Mouse (Mus musculus) midbrain, postnatal 0 days (tissue): ENCODE measurements around the gene Evc2. TPM values are rescaled to one million over a fixed set of nuclear protein-coding genes. Genes with fewer than 3 reads are reported as not detected.

Experiments used
- ATAC-seq: fragments of 200-750 bp; cut with Nextera tagmentation; 2 replicates; pipeline ENCODE4 v1.8.0; 2017; ENCODE audit warnings: moderate number of reproducible peaks, mild to moderate bottlenecking, moderate TSS enrichment, moderate library complexity; ENCODE audit not compliant: low FRiP score
- DNase-seq: peaks from one replicate; pipeline ENCODE4 v3.0.0-alpha.2; 2015; ENCODE audit warnings: low spot score
- H3K27ac ChIP-seq: fragments of 300-500 bp; sonication (generic); 2 replicates; pipeline ENCODE4 v1.5.1; 2014; ENCODE audit warnings: low read depth, mild to moderate bottlenecking, low read length, mixed read lengths
- H3K27me3 ChIP-seq: fragments of 300-500 bp; sonication (generic); 2 replicates; pipeline ENCODE4 v1.6.1; 2014; ENCODE audit warnings: low read length, control low read depth, mixed read lengths; ENCODE audit not compliant: insufficient read depth
- H3K36me3 ChIP-seq: fragments of 300-500 bp; sonication (generic); 2 replicates; pipeline ENCODE4 v1.6.1; 2014; ENCODE audit warnings: low read length, control low read depth, mixed read lengths; ENCODE audit not compliant: insufficient read depth
- H3K4me1 ChIP-seq: fragments of 300-500 bp; sonication (generic); 2 replicates; pipeline ENCODE4 v1.6.1; 2014; ENCODE audit warnings: mild to moderate bottlenecking, control low read depth, antibody characterized with exemption, low read length, mixed read lengths; ENCODE audit not compliant: insufficient read depth
- H3K4me2 ChIP-seq: fragments of 300-500 bp; sonication (generic); 2 replicates; pipeline ENCODE4 v1.6.1; 2014; ENCODE audit warnings: low read depth, mild to moderate bottlenecking, low read length, mixed read lengths; ENCODE audit not compliant: poor library complexity, severe bottlenecking
- H3K4me3 ChIP-seq: fragments of 300-500 bp; sonication (generic); 2 replicates; pipeline ENCODE4 v1.5.1; 2014; ENCODE audit warnings: low read depth, mild to moderate bottlenecking, low read length, moderate library complexity
- H3K9ac ChIP-seq: fragments of 300-500 bp; sonication (generic); replicated peaks from 2 replicates; pipeline ENCODE4 v1.6.1; 2014; ENCODE audit warnings: mild to moderate bottlenecking, low read length, moderate library complexity, mixed read lengths; ENCODE audit not compliant: poor library complexity, severe bottlenecking
- H3K9me3 ChIP-seq: fragments of 300-500 bp; sonication (generic); 2 replicates; pipeline ENCODE4 v1.6.1; 2016; ENCODE audit warnings: low read length, control low read depth
- CTCF ChIP-seq: IDR thresholded peaks from 2 replicates; pipeline ENCODE4 v1.5.1; 2016; ENCODE audit warnings: antibody characterized with exemption, mild to moderate bottlenecking
- WGBS: fragments of 180-500 bp; shearing (Covaris S2); extraction: QIAGEN DNeasy Blood & Tissue Kit; methylation state at CpG from one replicate; pipeline ENCODE4 v1.1.7; 2014; 5-methylcytosine and 5-hydroxymethylcytosine counted together
- polyA plus RNA-seq: library from polyadenylated mRNA; unstranded; fragments of >200 nt; fragmentation: Nextera tagmentation; extraction: Ambion mirVana; gene quantifications from 2 replicates; pipeline ENCODE4 v1.2.1, GENCODE M21; 2015
- total RNA-seq: library from RNA; depleted of rRNA; stranded (reverse); fragments of >200 nt; gene quantifications from 2 replicates; pipeline ENCODE4 v1.2.3, GENCODE M21; 2014

The Evc2 gene
- total and polyA plus RNA-seq, 2 experiments from 2014 or later: 3.6 to 4.2 TPM

GRCm38 (mm10) chr5:37312980-37313722, 25.1 kb upstream of the Evc2 start:
- H3K4me2 ChIP-seq: no peak overlapping the region
- no peaks in the 10 kb centered on the region for H3K4me1 ChIP-seq
- no peak overlapping the region for H3K9ac ChIP-seq
- H3K9me3 ChIP-seq: no peaks in the 10 kb centered on the region
- H3K4me3 ChIP-seq: no peak overlapping the region
- 95% methylated on average over 12 of the region's 12 CpGs for WGBS
- ATAC-seq (no peak), DNase-seq (no peak)
- no peak overlapping the region for H3K27ac ChIP-seq
- no peak for TF ChIP-seq CTCF
- H3K36me3 ChIP-seq: no peaks in the 10 kb centered on the region
- no peaks in the 10 kb centered on the region for H3K27me3 ChIP-seq

GRCm38 (mm10) chr5:37318715-37319114, 19.6 kb upstream of the Evc2 start:
- DNase-seq (no peak), ATAC-seq (no peak)
- H3K9me3 ChIP-seq: no peaks in the 10 kb centered on the region
- H3K27me3 ChIP-seq: no peaks in the 10 kb centered on the region
- no peak overlapping the region for H3K27ac ChIP-seq
- no peaks in the 10 kb centered on the region for H3K4me1 ChIP-seq
- WGBS: 93% methylated on average over 6 of the region's 6 CpGs
- H3K4me2 ChIP-seq: no peak overlapping the region
- no peak overlapping the region for H3K9ac ChIP-seq
- TF ChIP-seq CTCF: no peak
- no peaks in the 10 kb centered on the region for H3K36me3 ChIP-seq
- no peak overlapping the region for H3K4me3 ChIP-seq

DNA sequence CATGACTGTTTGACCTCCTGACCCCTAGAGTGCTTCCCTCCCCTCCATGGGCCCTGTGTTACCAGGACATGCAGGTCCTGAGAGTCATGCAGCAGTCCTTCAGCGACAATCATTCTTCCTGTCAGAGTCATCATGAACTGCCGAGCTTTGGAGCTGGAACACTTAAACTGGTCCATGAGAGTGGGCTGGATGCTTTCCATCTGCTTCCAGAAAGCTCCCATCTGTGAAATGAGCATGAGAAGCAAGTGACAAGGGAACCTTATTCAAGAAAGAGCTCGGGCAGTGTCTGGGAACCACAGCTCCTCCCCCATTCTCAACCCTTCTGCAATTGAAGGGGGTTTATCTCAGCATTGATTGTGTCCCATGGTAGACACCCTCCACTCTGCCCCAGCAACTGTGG, 18.1 kb upstream of the Evc2 start:
- H3K4me2 ChIP-seq: no peak overlapping the region
- H3K9ac ChIP-seq: no peak overlapping the region
- WGBS: 83% methylated on average over 3 of the region's 3 CpGs
- no peaks in the 10 kb centered on the region for H3K36me3 ChIP-seq
- DNase-seq: no peak
- no peak overlapping the region for H3K4me3 ChIP-seq
- no peak for TF ChIP-seq CTCF
- H3K9me3 ChIP-seq: no peaks in the 10 kb centered on the region
- ATAC-seq: no peak
- H3K27me3 ChIP-seq: no peaks in the 10 kb centered on the region
- no peaks in the 10 kb centered on the region for H3K4me1 ChIP-seq
- no peak overlapping the region for H3K27ac ChIP-seq

DNA sequence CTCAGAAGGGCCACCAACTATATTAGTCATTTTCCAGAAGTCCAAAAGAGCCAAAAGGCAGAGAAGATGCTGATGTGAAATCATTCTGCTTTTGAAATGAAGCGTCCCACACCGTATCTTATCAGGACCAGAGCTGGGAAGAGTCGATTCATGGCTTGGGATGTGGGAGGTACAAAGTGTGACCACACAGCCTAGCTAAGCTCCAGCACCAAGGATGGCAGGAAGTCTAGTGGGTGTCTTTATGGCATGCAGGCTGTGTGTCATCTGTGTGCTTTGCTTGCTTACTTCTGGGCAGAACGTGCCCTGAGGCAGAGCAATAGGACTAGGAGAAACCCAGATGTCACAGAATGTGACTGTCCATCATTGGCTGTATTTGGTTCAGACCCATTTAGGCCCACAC, 17.5 kb upstream of the Evc2 start:
- 93% methylated on average over 4 of the region's 4 CpGs for WGBS
- no peak overlapping the region for H3K4me2 ChIP-seq
- DNase-seq: no peak

DNA sequence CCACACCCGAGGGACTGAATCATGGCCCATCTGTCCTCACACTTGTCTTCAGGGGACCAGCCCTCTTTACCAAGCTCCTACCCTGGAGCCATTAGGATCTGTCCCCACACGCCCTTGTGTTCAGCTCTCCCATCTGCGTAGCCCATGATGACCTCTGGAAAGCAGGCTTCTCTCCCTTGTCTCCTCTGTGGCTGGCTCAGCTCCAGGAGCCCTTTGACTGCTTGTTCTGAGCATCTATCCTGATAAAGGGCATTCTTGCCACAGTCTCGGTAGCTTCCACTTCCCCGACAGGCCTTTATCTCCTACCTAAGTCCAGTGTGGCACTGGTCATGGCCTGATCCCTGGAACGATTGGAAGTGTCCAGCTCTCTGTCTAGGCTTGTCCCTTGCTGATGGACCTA, 11.6 kb upstream of the Evc2 start:
- H3K36me3 ChIP-seq: no peaks in the 10 kb centered on the region
- H3K4me1 ChIP-seq: no peaks in the 10 kb centered on the region
- H3K27me3 ChIP-seq: no peaks in the 10 kb centered on the region
- H3K4me2 ChIP-seq: no peak overlapping the region
- H3K9me3 ChIP-seq: no peaks in the 10 kb centered on the region
- no peak overlapping the region for H3K9ac ChIP-seq
- no peak for TF ChIP-seq CTCF
- DNase-seq (no peak), ATAC-seq (no peak)
- no peak overlapping the region for H3K27ac ChIP-seq
- H3K4me3 ChIP-seq: no peak overlapping the region
- 87% methylated on average over 6 of the region's 6 CpGs for WGBS

More for the DNA sequence above, 17.5 kb upstream of the Evc2 start:
- TF ChIP-seq CTCF: no peak
- Histone ChIP-seq H3K27me3 (no peaks in the 10 kb centered on the region), H3K4me1 (no peaks in the 10 kb centered on the region), H3K36me3 (no peaks in the 10 kb centered on the region), H3K27ac (no peak overlapping the region), H3K9me3 (no peaks in the 10 kb centered on the region), H3K9ac (no peak overlapping the region), H3K4me3 (no peak overlapping the region)
- ATAC-seq: no peak

DNA sequence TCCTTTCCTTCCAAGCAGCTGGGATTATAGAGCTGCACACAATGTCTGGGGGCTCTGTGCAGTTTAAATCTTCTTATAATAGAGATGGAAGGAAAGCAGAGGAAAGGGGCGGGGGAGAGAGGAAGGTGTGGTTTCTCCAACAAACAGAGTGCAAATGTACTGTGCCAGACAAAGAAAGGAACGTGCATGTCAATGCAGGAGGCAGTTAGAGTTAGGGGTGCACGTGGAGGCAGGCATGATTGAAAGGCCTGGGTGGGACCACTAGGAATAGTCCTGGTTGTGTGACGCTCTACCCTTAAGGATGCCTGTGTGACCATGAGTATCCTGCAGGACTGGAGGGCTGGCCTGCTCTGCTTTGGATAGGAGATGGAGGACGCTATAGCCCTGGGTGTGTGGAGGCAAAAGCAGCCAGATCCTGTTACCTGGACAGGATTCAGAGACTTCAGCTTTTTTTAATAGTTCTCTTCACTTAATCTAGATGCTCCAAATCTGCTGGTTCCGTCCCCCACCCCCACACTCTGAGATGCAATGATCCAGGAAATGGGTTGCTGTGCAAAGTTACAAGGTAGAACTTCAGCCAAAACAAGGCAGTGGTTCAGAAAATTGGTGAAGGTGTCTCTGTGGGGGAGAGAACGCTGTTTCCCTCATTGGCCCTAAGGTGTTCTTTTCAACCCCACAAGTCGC, 7.7 kb upstream of the Evc2 start:
- H3K27ac ChIP-seq: no peak overlapping the region
- no peaks in the 10 kb centered on the region for H3K27me3 ChIP-seq
- H3K4me2 ChIP-seq: no peak overlapping the region
- H3K36me3 ChIP-seq: no peaks in the 10 kb centered on the region
- DNase-seq (no peak), ATAC-seq (no peak)
- H3K4me3 ChIP-seq: no peak overlapping the region
- no peak overlapping the region for H3K9ac ChIP-seq
- no peaks in the 10 kb centered on the region for H3K9me3 ChIP-seq
- no peaks in the 10 kb centered on the region for H3K4me1 ChIP-seq
- 85% methylated on average over 8 of the region's 8 CpGs for WGBS
- no peak for TF ChIP-seq CTCF
